Comparison of ENCODE assay signal across 8 mouse cellular contexts in the genomic region with DNA sequence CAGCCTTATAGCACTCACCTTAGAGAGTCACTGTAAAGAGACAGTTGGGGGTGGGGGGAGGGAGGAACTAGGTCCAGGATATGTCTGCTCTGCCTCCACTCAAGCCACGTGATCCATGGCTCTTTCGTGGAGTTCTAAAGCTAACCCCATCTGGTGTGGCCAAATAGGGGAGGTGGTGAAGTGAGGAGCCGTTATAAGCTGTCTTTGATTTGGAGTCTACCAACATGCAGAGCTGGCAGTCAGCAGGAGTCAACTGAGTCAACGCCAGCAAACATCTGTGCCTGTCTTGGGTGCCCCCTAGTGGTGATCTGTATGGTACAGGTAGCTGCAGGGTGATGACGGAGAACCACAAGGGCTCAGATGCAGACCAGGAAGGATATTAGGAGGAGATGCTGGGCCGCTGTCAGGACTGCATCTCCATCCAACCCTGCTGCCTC. TPM values are rescaled to one million over a fixed set of nuclear protein-coding genes. Genes with fewer than 3 reads are reported as not detected.
DNase-seq lines count a peak whose midpoint lies in the region; ATAC-seq and TF ChIP-seq lines count a peak whose summit lies in the region.

No protein-coding gene starts in this region.

- 17% methylated on average over 6 of the region's 6 CpGs for WGBS in embryonic facial prominence, embryonic 12.5 days
- WGBS in heart, embryonic 10.5 days = 17% methylated on average over 6 of the region's 6 CpGs
- 10% methylated on average over 6 of the region's 6 CpGs for WGBS in liver, embryonic 14.5 days (ENCODE audit: insufficient replicate concordance)
- WGBS in neural tube, embryonic 13.5 days = 8% methylated on average over 6 of the region's 6 CpGs

- H3K27me3 ChIP-seq in embryonic facial prominence, embryonic 12.5 days = no peaks in the 10 kb centered on the region
- H3K27me3 ChIP-seq in heart, embryonic 10.5 days (ENCODE audit: insufficient read depth, poor library complexity, severe bottlenecking) = no peaks in the 10 kb centered on the region
- no peaks in the 10 kb centered on the region; the same call in 1 of the 2 replicates for H3K27me3 ChIP-seq in liver, embryonic 14.5 days (ENCODE audit: control insufficient read depth, insufficient read depth, low read length)
- H3K27me3 ChIP-seq in neural tube, embryonic 13.5 days = no peaks in the 10 kb centered on the region

- TF ChIP-seq CTCF in liver, embryonic 14.5 days (IDR thresholded peaks at IDR 0.05; ENCODE audit: low read depth) = peak; percentile 95

- TF ChIP-seq EP300 in liver, embryonic 14.5 days (IDR thresholded peaks at IDR 0.05; ENCODE audit: low read depth) = no peak

- DNase-seq in adrenal gland, postnatal 14 days = peak; percentile 87
- DNase-seq in heart, embryonic 10.5 days (ENCODE audit: low spot score) = peak; percentile 84
- DNase-seq in kidney, postnatal 10 days = peak; percentile 84
- DNase-seq in liver, embryonic 14.5 days (ENCODE audit: low read depth in 3 of 3, low spot score in 3 of 3) = peak; percentile 41 to 45 (median 44)
- peak; percentile 59 to 71 for DNase-seq in thymus, adult 18-20 months

- ATAC-seq in CD4-positive, CD25-positive, alpha-beta regulatory T cell, adult 4 months = peak; percentile 97
- no peak for ATAC-seq in embryonic facial prominence, embryonic 12.5 days (ENCODE audit: insufficient number of reproducible peaks, insufficient read depth, low FRiP score, low TSS enrichment)
- ATAC-seq in liver, embryonic 14.5 days (ENCODE audit: insufficient read depth) = no peak
- ATAC-seq in neural tube, embryonic 13.5 days (ENCODE audit: low read depth) = 0 out of 2 replicates have a peak, but pooled peaks have one; percentile 23

- 0 out of 2 replicates have a peak, but pooled peaks cover 3% of the 10 kb centered on the region for H3K4me1 ChIP-seq in embryonic facial prominence, embryonic 12.5 days
- peaks cover 19% of the 10 kb centered on the region; the same call in 1 of the 2 replicates for H3K4me1 ChIP-seq in heart, embryonic 10.5 days
- no peaks in the 10 kb centered on the region for H3K4me1 ChIP-seq in liver, embryonic 14.5 days (replicated peaks; ENCODE audit: control insufficient read depth in 2 of 2, insufficient read depth in 2 of 2, low read length in 1 of 2)
- H3K4me1 ChIP-seq in neural tube, embryonic 13.5 days (replicated peaks) = peaks cover 6% of the 10 kb centered on the region; the same call in 1 of the 2 replicates

- no peaks in the 10 kb centered on the region for H3K9me3 ChIP-seq in embryonic facial prominence, embryonic 12.5 days
- no peaks in the 10 kb centered on the region for H3K9me3 ChIP-seq in heart, embryonic 10.5 days
- no peaks in the 10 kb centered on the region for H3K9me3 ChIP-seq in liver, embryonic 14.5 days (ENCODE audit: control insufficient read depth, low read length)
- H3K9me3 ChIP-seq in neural tube, embryonic 13.5 days = no peaks in the 10 kb centered on the region

- 0 out of 2 replicates have a peak overlapping the region, but pooled peaks have one; percentile 26 for H3K4me2 ChIP-seq in embryonic facial prominence, embryonic 12.5 days (replicated peaks)
- H3K4me2 ChIP-seq in liver, embryonic 14.5 days (ENCODE audit: low read depth) = no peak overlapping the region
- peak overlapping the region; percentile 7; the same call in 1 of the 2 replicates for H3K4me2 ChIP-seq in neural tube, embryonic 13.5 days

- no peaks in the 10 kb centered on the region for H3K36me3 ChIP-seq in embryonic facial prominence, embryonic 12.5 days
- 0 out of 2 replicates have a peak, but pooled peaks cover 8% of the 10 kb centered on the region for H3K36me3 ChIP-seq in heart, embryonic 10.5 days
- H3K36me3 ChIP-seq in liver, embryonic 14.5 days (replicated peaks; ENCODE audit: control insufficient read depth, insufficient read depth, low read depth) = no peaks in the 10 kb centered on the region
- no peaks in the 10 kb centered on the region for H3K36me3 ChIP-seq in neural tube, embryonic 13.5 days

- no peak overlapping the region for H3K27ac ChIP-seq in embryonic facial prominence, embryonic 12.5 days
- H3K27ac ChIP-seq in heart, embryonic 10.5 days = no peak overlapping the region
- no peak overlapping the region for H3K27ac ChIP-seq in liver, embryonic 14.5 days
- H3K27ac ChIP-seq in neural tube, embryonic 13.5 days (replicated peaks) = no peak overlapping the region

- no peak overlapping the region for H3K9ac ChIP-seq in embryonic facial prominence, embryonic 12.5 days
- H3K9ac ChIP-seq in liver, embryonic 14.5 days (replicated peaks) = no peak overlapping the region
- H3K9ac ChIP-seq in neural tube, embryonic 13.5 days = no peak overlapping the region

- H3K4me3 ChIP-seq in embryonic facial prominence, embryonic 12.5 days = no peak overlapping the region
- H3K4me3 ChIP-seq in heart, embryonic 10.5 days = no peak overlapping the region
- H3K4me3 ChIP-seq in liver, embryonic 14.5 days (ENCODE audit: insufficient read depth in 1 of 2, low read depth in 2 of 2, low read length in 2 of 2) = no peak overlapping the region
- no peak overlapping the region for H3K4me3 ChIP-seq in neural tube, embryonic 13.5 days

RNA-seq across cellular contexts. Expression of a gene that starts 29.5 kb away (rescaled TPM):
- polyA plus RNA-seq in CD4-positive, CD25-positive, alpha-beta regulatory T cell, adult 4 months (2017; shearing (Covaris generic)) = 10 to 100 TPM; 12.8 to 19.0 TPM
- 9.5 and 10.7 TPM in 2 replicates for total RNA-seq in adrenal gland, postnatal 14 days (2021)
- polyA plus RNA-seq in embryonic facial prominence, embryonic 12.5 days (2016; fragmentation: Nextera tagmentation; extraction: Ambion mirVana) = 20.8 and 20.9 TPM in 2 replicates
- 18.0 and 18.1 TPM in 2 replicates for polyA plus RNA-seq in heart, embryonic 10.5 days (2016; fragmentation: Nextera tagmentation; extraction: Ambion mirVana)
- polyA plus RNA-seq in liver, embryonic 14.5 days (2012; rRNA removed) = 4.3 and 6.8 TPM in 2 replicates
- 6.8 and 7.0 TPM in 2 replicates for polyA plus RNA-seq in liver, embryonic 14.5 days (2014; fragmentation: Nextera tagmentation; extraction: Ambion mirVana)
- polyA plus RNA-seq in neural tube, embryonic 13.5 days (2015; fragmentation: Nextera tagmentation; extraction: Ambion mirVana) = 7.0 and 7.1 TPM in 2 replicates

RNA-seq across cellular contexts. Expression of a gene that starts 30.4 kb away (rescaled TPM):
- 10 to 100 TPM; 19.4 to 43.3 TPM for polyA plus RNA-seq in CD4-positive, CD25-positive, alpha-beta regulatory T cell, adult 4 months (2017; shearing (Covaris generic))
- total RNA-seq in adrenal gland, postnatal 14 days (2021) = 0.15 and 0.30 TPM in 2 replicates
- 0.06 and 0.13 TPM in 2 replicates for polyA plus RNA-seq in embryonic facial prominence, embryonic 12.5 days (2016; fragmentation: Nextera tagmentation; extraction: Ambion mirVana)
- 0.34 and 0.50 TPM in 2 replicates for polyA plus RNA-seq in heart, embryonic 10.5 days (2016; fragmentation: Nextera tagmentation; extraction: Ambion mirVana)
- 0.02 and 0.03 TPM in 2 replicates for polyA plus RNA-seq in liver, embryonic 14.5 days (2012; rRNA removed)
- polyA plus RNA-seq in liver, embryonic 14.5 days (2014; fragmentation: Nextera tagmentation; extraction: Ambion mirVana) = 0.03 and 0.05 TPM in 2 replicates
- 0.11 TPM in 1 of 2 replicates, not detected in the other for polyA plus RNA-seq in neural tube, embryonic 13.5 days (2015; fragmentation: Nextera tagmentation; extraction: Ambion mirVana)

Comparison
In these comparisons a context has a peak if more than half of its experiments do, and no peak if none do; other contexts are left out.
1. ATAC-seq: peak in CD4-positive, CD25-positive, alpha-beta regulatory T cell, adult 4 months (single experiment) and neural tube, embryonic 13.5 days (single experiment); none in embryonic facial prominence, embryonic 12.5 days (single experiment) and liver, embryonic 14.5 days (single experiment).
2. RNA of a gene that starts 30.4 kb away (polyA plus RNA-seq): 19.4 to 43.3 TPM in CD4-positive, CD25-positive, alpha-beta regulatory T cell, adult 4 months; 0.34 to 0.50 TPM in heart, embryonic 10.5 days, 0.11 TPM in neural tube, embryonic 13.5 days, 0.06 to 0.13 TPM in embryonic facial prominence, embryonic 12.5 days and 0.02 to 0.05 TPM in liver, embryonic 14.5 days; every median in the first group is over 10 times any median in the second.
3. Peak in every context shown above with its lines, with median percentiles within 50 percentile points of each other: DNase-seq.